Mouse (Mus musculus): Measurements from ENCODE around the gene Ccn1. TPM values are rescaled to one million over a fixed set of nuclear protein-coding genes. Genes with fewer than 3 reads are reported as not detected.

Gene Ccn1
- polyA plus RNA-seq, 1 experiment from 2014 or later, result 33.1 TPM

- no peaks in the 10 kb centered on the region for H3K4me1 ChIP-seq (replicated peaks; ENCODE audit: control insufficient read depth, insufficient read depth, low read length)
- no peak for TF ChIP-seq CTCF (IDR thresholded peaks at IDR 0.05; ENCODE audit: low read depth)
- H3K27ac ChIP-seq (ENCODE audit: low read depth, low read length), result no peak overlapping the region
- H3K4me2 ChIP-seq (replicated peaks; ENCODE audit: low read depth), result no peak overlapping the region
- ATAC-seq, result no peak
- no peak overlapping the region for H3K4me3 ChIP-seq (ENCODE audit: low read depth, low read length)
- no peaks in the 10 kb centered on the region for H3K27me3 ChIP-seq (replicated peaks; ENCODE audit: control insufficient read depth, insufficient read depth, low read length)
- H3K36me3 ChIP-seq (ENCODE audit: control insufficient read depth, insufficient read depth), result peaks cover 13% of the 10 kb centered on the region
- H3K9me3 ChIP-seq (ENCODE audit: control insufficient read depth), result no peaks in the 10 kb centered on the region
- H3K9ac ChIP-seq (ENCODE audit: low read depth, low read length), result no peak overlapping the region
- 82% methylated on average over 5 of the region's 5 CpGs for WGBS
Observed at GRCm38 (mm10) chr3:145605437-145606123, 44.2 kb downstream of the Ccn1 start.

- Histone ChIP-seq H3K27ac (ENCODE audit: low read depth, low read length) (no peak overlapping the region), H3K4me1 (replicated peaks; ENCODE audit: control insufficient read depth, insufficient read depth, low read length) (no peaks in the 10 kb centered on the region), H3K27me3 (replicated peaks; ENCODE audit: control insufficient read depth, insufficient read depth, low read length) (no peaks in the 10 kb centered on the region), H3K9ac (ENCODE audit: low read depth, low read length) (no peak overlapping the region), H3K4me2 (replicated peaks; ENCODE audit: low read depth) (peak overlapping the region; percentile 1), H3K36me3 (ENCODE audit: control insufficient read depth, insufficient read depth) (peaks cover 26% of the 10 kb centered on the region), H3K4me3 (ENCODE audit: low read depth, low read length) (no peak overlapping the region), H3K9me3 (ENCODE audit: control insufficient read depth) (no peaks in the 10 kb centered on the region)
- TF ChIP-seq CTCF (IDR thresholded peaks at IDR 0.05; ENCODE audit: low read depth), result no peak
- 39% methylated on average over 11 of the region's 11 CpGs for WGBS
- ATAC-seq, result peak; percentile 73
Observed at GRCm38 (mm10) chr3:145602410-145603206, 47.2 kb downstream of the Ccn1 start.

GRCm38 (mm10) chr3:145601345-145601744, 48.4 kb downstream of the Ccn1 start:
- Histone ChIP-seq H3K36me3 (ENCODE audit: control insufficient read depth, insufficient read depth) (peaks cover 28% of the 10 kb centered on the region), H3K9me3 (ENCODE audit: control insufficient read depth) (no peaks in the 10 kb centered on the region), H3K27me3 (replicated peaks; ENCODE audit: control insufficient read depth, insufficient read depth, low read length) (no peaks in the 10 kb centered on the region), H3K9ac (ENCODE audit: low read depth, low read length) (no peak overlapping the region), H3K4me2 (replicated peaks; ENCODE audit: low read depth) (no peak overlapping the region), H3K27ac (ENCODE audit: low read depth, low read length) (peak overlapping the region; percentile 21; the same call in 1 of the 2 replicates), H3K4me3 (ENCODE audit: low read depth, low read length) (no peak overlapping the region), H3K4me1 (replicated peaks; ENCODE audit: control insufficient read depth, insufficient read depth, low read length) (no peaks in the 10 kb centered on the region)
- no peak for TF ChIP-seq CTCF (IDR thresholded peaks at IDR 0.05; ENCODE audit: low read depth)
- WGBS, result 44% methylated on average over 6 of the region's 6 CpGs
- no peak for ATAC-seq

- Histone ChIP-seq H3K4me1 (replicated peaks; ENCODE audit: control insufficient read depth, insufficient read depth, low read length) (no peaks in the 10 kb centered on the region), H3K36me3 (ENCODE audit: control insufficient read depth, insufficient read depth) (peaks cover 28% of the 10 kb centered on the region), H3K27me3 (replicated peaks; ENCODE audit: control insufficient read depth, insufficient read depth, low read length) (no peaks in the 10 kb centered on the region), H3K9ac (ENCODE audit: low read depth, low read length) (no peak overlapping the region), H3K27ac (ENCODE audit: low read depth, low read length) (no peak overlapping the region), H3K4me3 (ENCODE audit: low read depth, low read length) (no peak overlapping the region), H3K4me2 (replicated peaks; ENCODE audit: low read depth) (no peak overlapping the region), H3K9me3 (ENCODE audit: control insufficient read depth) (no peaks in the 10 kb centered on the region)
- no peak for TF ChIP-seq CTCF (IDR thresholded peaks at IDR 0.05; ENCODE audit: low read depth)
- WGBS, result 63% methylated on average over 6 of the region's 6 CpGs
- no peak for ATAC-seq
Observed at GRCm38 (mm10) chr3:145600801-145601200, 49.0 kb downstream of the Ccn1 start.

GRCm38 (mm10) chr3:145599059-145599458, 50.7 kb downstream of the Ccn1 start:
- peaks cover 26% of the 10 kb centered on the region for H3K36me3 ChIP-seq (ENCODE audit: control insufficient read depth, insufficient read depth)
- ATAC-seq, result no peak

More at GRCm38 (mm10) chr3:145599059-145599458, 50.7 kb downstream of the Ccn1 start:
- Histone ChIP-seq H3K9me3 (ENCODE audit: control insufficient read depth) (no peaks in the 10 kb centered on the region), H3K27me3 (replicated peaks; ENCODE audit: control insufficient read depth, insufficient read depth, low read length) (no peaks in the 10 kb centered on the region), H3K9ac (ENCODE audit: low read depth, low read length) (no peak overlapping the region), H3K4me3 (ENCODE audit: low read depth, low read length) (no peak overlapping the region), H3K4me1 (replicated peaks; ENCODE audit: control insufficient read depth, insufficient read depth, low read length) (no peaks in the 10 kb centered on the region), H3K4me2 (replicated peaks; ENCODE audit: low read depth) (no peak overlapping the region), H3K27ac (ENCODE audit: low read depth, low read length) (no peak overlapping the region)
- 95% methylated on average over 7 of the region's 7 CpGs for WGBS
- TF ChIP-seq CTCF (IDR thresholded peaks at IDR 0.05; ENCODE audit: low read depth), result peak; percentile 27

Other genes starting within 250 kb of the Ccn1 start
- 13.1 and 15.9 TPM in 2 replicates for gene Znhit6, start 73.8 kb downstream of the Ccn1 start, polyA plus RNA-seq (2015; fragmentation: Nextera tagmentation; extraction: Ambion mirVana)
- 24.9 and 25.9 TPM in 2 replicates for gene Ddah1, start 108.7 kb upstream of the Ccn1 start, polyA plus RNA-seq (2015; fragmentation: Nextera tagmentation; extraction: Ambion mirVana)

Data from intestine, postnatal 0 days (tissue).